Mouse (Mus musculus) ES-E14 (cell line): Measurements from ENCODE around the gene Arhgap9.

Experiments used
- CHD2 ChIP-seq: IDR thresholded peaks from 2 replicates; pipeline ENCODE4 v1.6.1; 2014; ENCODE audit warnings: mild to moderate bottlenecking, low read depth, low read length, inconsistent platforms
- HCFC1 ChIP-seq: IDR thresholded peaks from 2 replicates; pipeline ENCODE4 v1.6.1; 2012; ENCODE audit warnings: low read length, inconsistent platforms, borderline replicate concordance; ENCODE audit not compliant: insufficient read depth
- MAFK ChIP-seq: IDR thresholded peaks from 2 replicates; pipeline ENCODE4 v1.6.1; 2014; ENCODE audit warnings: mild to moderate bottlenecking, low read depth, low read length, inconsistent platforms; ENCODE audit not compliant: insufficient read depth
- ZC3H11A ChIP-seq: IDR thresholded peaks from 2 replicates; pipeline ENCODE4 v1.6.1; 2012; ENCODE audit warnings: low read depth, mild to moderate bottlenecking, inconsistent platforms, low read length, borderline replicate concordance
- ZNF384 ChIP-seq: IDR thresholded peaks from 2 replicates; pipeline ENCODE4 v1.6.1; 2012; ENCODE audit warnings: low read depth, low read length, inconsistent platforms

- TF ChIP-seq CHD2 = no peak
- TF ChIP-seq ZC3H11A = no peak
- no peak for TF ChIP-seq MAFK
- no peak for TF ChIP-seq HCFC1
- TF ChIP-seq ZNF384 = no peak
These were observed 37.6 kb upstream of the Arhgap9 start for GRCm38 (mm10) chr10:127284105-127284622.
